Mouse (Mus musculus): Measurements from ENCODE around the gene Ern1. TPM values are rescaled to one million over a fixed set of nuclear protein-coding genes. Genes with fewer than 3 reads are reported as not detected.

Ern1 gene
- total RNA-seq, 1 experiment from 2014 or later: 65.9 TPM

- no peak for ATAC-seq (replicated peaks in 1 of 2; ENCODE audit: insufficient read depth in 1 of 2, low FRiP score in 2 of 2, low TSS enrichment in 1 of 2, low read depth in 1 of 2, poor library complexity in 2 of 2, severe bottlenecking in 2 of 2)
Measured at GRCm38 (mm10) chr11:106351253-106351652, 136.4 kb downstream of the Ern1 start.

GRCm38 (mm10) chr11:106350853-106351252 lies 136.8 kb downstream of the Ern1 start:
- no peak for ATAC-seq (replicated peaks in 1 of 2; ENCODE audit: insufficient read depth in 1 of 2, low FRiP score in 2 of 2, low TSS enrichment in 1 of 2, low read depth in 1 of 2, poor library complexity in 2 of 2, severe bottlenecking in 2 of 2)

GRCm38 (mm10) chr11:106349772-106350171 lies 137.9 kb downstream of the Ern1 start:
- no peak for ATAC-seq (replicated peaks in 1 of 2; ENCODE audit: insufficient read depth in 1 of 2, low FRiP score in 2 of 2, low TSS enrichment in 1 of 2, low read depth in 1 of 2, poor library complexity in 2 of 2, severe bottlenecking in 2 of 2)

- ATAC-seq (replicated peaks in 1 of 2; ENCODE audit: insufficient read depth in 1 of 2, low FRiP score in 2 of 2, low TSS enrichment in 1 of 2, low read depth in 1 of 2, poor library complexity in 2 of 2, severe bottlenecking in 2 of 2): no peak
Measured at GRCm38 (mm10) chr11:106344910-106345309, 142.7 kb downstream of the Ern1 start.

Other genes with a start within 250 kb of the Ern1 start
- gene Ftsj3, start 231.8 kb downstream of the Ern1 start, total RNA-seq (2017): 124 and 147 TPM in 2 replicates
- gene Psmc5, start 231.7 kb downstream of the Ern1 start, total RNA-seq (2017): 86.0 and 87.2 TPM in 2 replicates
- gene Smarcd2, start 214.9 kb downstream of the Ern1 start, total RNA-seq (2017): 200 and 274 TPM in 2 replicates
- 3.6 and 4.0 TPM in 2 replicates for gene Tcam1, start 211.2 kb downstream of the Ern1 start, total RNA-seq (2017)
- gene Gh, start 186.0 kb downstream of the Ern1 start, total RNA-seq (2017): not detected in 2 replicates
- 15.9 and 30.2 TPM in 2 replicates for gene Cd79b, start 173.1 kb downstream of the Ern1 start, total RNA-seq (2017)
- not detected in 2 replicates for gene Scn4a, start 134.6 kb downstream of the Ern1 start, total RNA-seq (2017)
- not detected in 2 replicates for gene Prr29, start 122.4 kb downstream of the Ern1 start, total RNA-seq (2017)
- 49.3 and 87.8 TPM in 2 replicates for gene Icam2, start 99.8 kb downstream of the Ern1 start, total RNA-seq (2017)
- gene Tex2, start 125.6 kb upstream of the Ern1 start, total RNA-seq (2017): 28.1 and 45.7 TPM in 2 replicates